Mouse (Mus musculus): ENCODE measurements around the gene Casd1. TPM values are rescaled to one million over a fixed set of nuclear protein-coding genes. Genes with fewer than 3 reads are reported as not detected.
"Not testable (repeated sequence)": the region's sequence is repeated elsewhere in the genome, so short reads cannot be mapped to it uniquely, and the experiment has no call there.

Casd1 gene
- total and polyA plus RNA-seq, 3 experiments, result 8.9 to 51.0 (median 35.0) TPM

- peaks cover 30% of the 10 kb centered on the region for H3K36me3 ChIP-seq (replicated peaks)
- TF ChIP-seq GATA1 (IDR thresholded peaks at IDR 0.05; ENCODE audit: borderline replicate concordance, low read length) (no peak), CTCF (IDR thresholded peaks at IDR 0.05; ENCODE audit: low read depth, low read length) (no peak), GATA2 (IDR thresholded peaks at IDR 0.05; ENCODE audit: borderline replicate concordance, low read depth, low read length) (no peak), TAL1 (conservative IDR thresholded peaks at IDR 0.05; ENCODE audit: low read depth, low read length) (no peak), POLR2AphosphoS5 (IDR thresholded peaks at IDR 0.05; ENCODE audit: insufficient replicate concordance, low read depth, low read length) (no peak)
- DNase-seq (ENCODE audit: low spot score) (no peak), ATAC-seq (ENCODE audit: extremely low read depth, insufficient number of reproducible peaks, low FRiP score, poor library complexity, severe bottlenecking) (no peak)
- H3K4me1 ChIP-seq (ENCODE audit: insufficient read depth, low read depth, low read length), result no peaks in the 10 kb centered on the region
- no peaks in the 10 kb centered on the region for H3K9me3 ChIP-seq (replicated peaks)
- H3K27me3 ChIP-seq (ENCODE audit: insufficient read depth, low read length), result no peaks in the 10 kb centered on the region
- no peak overlapping the region for H3K4me3 ChIP-seq (ENCODE audit: low read depth, low read length)
Measured at GRCm38 (mm10) chr6:4631464-4631863, 30.8 kb downstream of the Casd1 start.

GRCm38 (mm10) chr6:4633189-4633588, 32.5 kb downstream of the Casd1 start:
- Histone ChIP-seq H3K27me3 (ENCODE audit: insufficient read depth, low read length) (no peaks in the 10 kb centered on the region), H3K4me1 (ENCODE audit: insufficient read depth, low read depth, low read length) (peaks cover 2% of the 10 kb centered on the region; the same call in 1 of the 2 replicates), H3K4me3 (ENCODE audit: low read depth, low read length) (no peak overlapping the region), H3K36me3 (replicated peaks) (peaks cover 41% of the 10 kb centered on the region), H3K9me3 (replicated peaks) (no peaks in the 10 kb centered on the region)
- TF ChIP-seq GATA2 (IDR thresholded peaks at IDR 0.05; ENCODE audit: borderline replicate concordance, low read depth, low read length) (no peak), GATA1 (IDR thresholded peaks at IDR 0.05; ENCODE audit: borderline replicate concordance, low read length) (no peak), TAL1 (conservative IDR thresholded peaks at IDR 0.05; ENCODE audit: low read depth, low read length) (no peak), CTCF (IDR thresholded peaks at IDR 0.05; ENCODE audit: low read depth, low read length) (no peak), POLR2AphosphoS5 (IDR thresholded peaks at IDR 0.05; ENCODE audit: insufficient replicate concordance, low read depth, low read length) (no peak)
- ATAC-seq (ENCODE audit: extremely low read depth, insufficient number of reproducible peaks, low FRiP score, poor library complexity, severe bottlenecking) (no peak), DNase-seq (ENCODE audit: low spot score) (no peak)

GRCm38 (mm10) chr6:4634804-4635203, 34.2 kb downstream of the Casd1 start:
- H3K9me3 ChIP-seq (replicated peaks), result no peaks in the 10 kb centered on the region
- no peak overlapping the region for H3K4me3 ChIP-seq (ENCODE audit: low read depth, low read length)
- no peak for TF ChIP-seq TAL1 (conservative IDR thresholded peaks at IDR 0.05; ENCODE audit: low read depth, low read length)
- no peak for TF ChIP-seq GATA2 (IDR thresholded peaks at IDR 0.05; ENCODE audit: borderline replicate concordance, low read depth, low read length)
- TF ChIP-seq GATA1 (IDR thresholded peaks at IDR 0.05; ENCODE audit: borderline replicate concordance, low read length), result no peak
- no peak for TF ChIP-seq POLR2AphosphoS5 (IDR thresholded peaks at IDR 0.05; ENCODE audit: insufficient replicate concordance, low read depth, low read length)
- no peak for TF ChIP-seq CTCF (IDR thresholded peaks at IDR 0.05; ENCODE audit: low read depth, low read length)
- ATAC-seq (ENCODE audit: extremely low read depth, insufficient number of reproducible peaks, low FRiP score, poor library complexity, severe bottlenecking), result no peak
- no peak for DNase-seq (ENCODE audit: low spot score)
- peaks cover 37% of the 10 kb centered on the region for H3K36me3 ChIP-seq (replicated peaks)
- H3K27me3 ChIP-seq (ENCODE audit: insufficient read depth, low read length), result no peaks in the 10 kb centered on the region
- peaks cover 3% of the 10 kb centered on the region; the same call in 1 of the 2 replicates for H3K4me1 ChIP-seq (ENCODE audit: insufficient read depth, low read depth, low read length)

GRCm38 (mm10) chr6:4642068-4642467, 41.4 kb downstream of the Casd1 start:
- ATAC-seq (ENCODE audit: extremely low read depth, insufficient number of reproducible peaks, low FRiP score, poor library complexity, severe bottlenecking) (no peak), DNase-seq (ENCODE audit: low spot score) (no peak)
- peaks cover 4% of the 10 kb centered on the region; the same call in 1 of the 2 replicates for H3K4me1 ChIP-seq (ENCODE audit: insufficient read depth, low read depth, low read length)
- no peak overlapping the region for H3K4me3 ChIP-seq (ENCODE audit: low read depth, low read length)
- no peaks in the 10 kb centered on the region for H3K27me3 ChIP-seq (ENCODE audit: insufficient read depth, low read length)
- TF ChIP-seq POLR2AphosphoS5 (IDR thresholded peaks at IDR 0.05; ENCODE audit: insufficient replicate concordance, low read depth, low read length), result no peak
- no peak for TF ChIP-seq TAL1 (conservative IDR thresholded peaks at IDR 0.05; ENCODE audit: low read depth, low read length)
- no peak for TF ChIP-seq GATA1 (IDR thresholded peaks at IDR 0.05; ENCODE audit: borderline replicate concordance, low read length)
- TF ChIP-seq CTCF (IDR thresholded peaks at IDR 0.05; ENCODE audit: low read depth, low read length), result no peak
- TF ChIP-seq GATA2 (IDR thresholded peaks at IDR 0.05; ENCODE audit: borderline replicate concordance, low read depth, low read length), result no peak
- no peaks in the 10 kb centered on the region for H3K9me3 ChIP-seq (replicated peaks)
- peaks cover 30% of the 10 kb centered on the region for H3K36me3 ChIP-seq (replicated peaks)

- H3K4me3 ChIP-seq (ENCODE audit: low read depth, low read length), result no peak overlapping the region
- peak; percentile 88 for ATAC-seq (ENCODE audit: extremely low read depth, insufficient number of reproducible peaks, low FRiP score, poor library complexity, severe bottlenecking)
Measured at GRCm38 (mm10) chr6:4647351-4647750, 46.7 kb downstream of the Casd1 start.

GRCm38 (mm10) chr6:4652596-4653134, 52.0 kb downstream of the Casd1 start:
- ATAC-seq (ENCODE audit: extremely low read depth, insufficient number of reproducible peaks, low FRiP score, poor library complexity, severe bottlenecking) (no peak), DNase-seq (ENCODE audit: low spot score) (no peak)
- no peak overlapping the region for H3K4me3 ChIP-seq (ENCODE audit: low read depth, low read length)
- no peaks in the 10 kb centered on the region for H3K9me3 ChIP-seq (replicated peaks)
- no peaks in the 10 kb centered on the region for H3K36me3 ChIP-seq (replicated peaks)
- TF ChIP-seq POLR2AphosphoS5 (IDR thresholded peaks at IDR 0.05; ENCODE audit: insufficient replicate concordance, low read depth, low read length), result no peak
- no peak for TF ChIP-seq GATA2 (IDR thresholded peaks at IDR 0.05; ENCODE audit: borderline replicate concordance, low read depth, low read length)
- no peak for TF ChIP-seq CTCF (IDR thresholded peaks at IDR 0.05; ENCODE audit: low read depth, low read length)
- no peak for TF ChIP-seq TAL1 (conservative IDR thresholded peaks at IDR 0.05; ENCODE audit: low read depth, low read length)
- no peak for TF ChIP-seq GATA1 (IDR thresholded peaks at IDR 0.05; ENCODE audit: borderline replicate concordance, low read length)
- H3K4me1 ChIP-seq (ENCODE audit: insufficient read depth, low read depth, low read length), result peaks cover 38% of the 10 kb centered on the region
- H3K27me3 ChIP-seq (ENCODE audit: insufficient read depth, low read length), result peaks cover 3% of the 10 kb centered on the region; the same call in 1 of the 2 replicates

More at GRCm38 (mm10) chr6:4647351-4647750, 46.7 kb downstream of the Casd1 start:
- Histone ChIP-seq H3K27me3 (ENCODE audit: insufficient read depth, low read length) (no peaks in the 10 kb centered on the region), H3K9me3 (replicated peaks) (no peaks in the 10 kb centered on the region), H3K36me3 (replicated peaks) (peaks cover 2% of the 10 kb centered on the region), H3K4me1 (ENCODE audit: insufficient read depth, low read depth, low read length) (peaks cover 15% of the 10 kb centered on the region)
- DNase-seq (ENCODE audit: low spot score), result peak; percentile 36
- peak; percentile 25; the same call in 1 of the 2 replicates for TF ChIP-seq TAL1 (conservative IDR thresholded peaks at IDR 0.05; ENCODE audit: low read depth, low read length)
- TF ChIP-seq CTCF (IDR thresholded peaks at IDR 0.05; ENCODE audit: low read depth, low read length), result no peak

- not testable (repeated sequence) for ATAC-seq (ENCODE audit: extremely low read depth, insufficient number of reproducible peaks, low FRiP score, poor library complexity, severe bottlenecking); H3K4me3 ChIP-seq (ENCODE audit: low read depth, low read length); H3K27me3 ChIP-seq (ENCODE audit: insufficient read depth, low read length); H3K9me3 ChIP-seq (replicated peaks); H3K36me3 ChIP-seq (replicated peaks); DNase-seq (ENCODE audit: low spot score)
- H3K4me1 ChIP-seq (ENCODE audit: insufficient read depth, low read depth, low read length), result peaks cover 40% of the 10 kb centered on the region
Measured at GRCm38 (mm10) chr6:4653741-4654140, 53.1 kb downstream of the Casd1 start.
